9 mouse cellular contexts compared by ENCODE assay signal in the genomic region with DNA sequence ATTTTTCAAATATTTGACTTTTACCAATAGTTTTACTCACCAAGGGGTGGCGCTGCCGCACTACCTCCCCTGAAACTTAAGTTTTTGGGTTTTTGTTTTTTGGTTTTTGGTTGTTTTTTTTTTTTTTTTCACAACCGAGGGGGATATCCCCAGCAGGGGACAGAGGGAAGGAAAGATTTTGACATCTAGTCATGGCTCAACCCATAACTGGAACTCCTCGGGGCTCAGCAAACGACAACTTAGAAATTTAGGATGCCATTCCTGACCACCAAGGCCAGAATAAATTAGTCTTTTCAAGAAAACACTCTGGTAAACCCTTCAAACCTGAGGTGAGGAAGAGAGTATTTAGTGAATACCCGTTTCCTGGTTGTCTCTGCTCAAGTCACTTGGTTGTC. TPM values are rescaled to one million over a fixed set of nuclear protein-coding genes. Genes with fewer than 3 reads are reported as not detected.
DNase-seq lines count a peak whose midpoint lies in the region; ATAC-seq and TF ChIP-seq lines count a peak whose summit lies in the region.
"Had no signal": no experiment of that assay in that cellular context is flagged by ENCODE, and none has a peak within 500 bp of the region (broad histone marks: within the 10 kb centered on the region; RNA-seq: fewer than 3 reads in every experiment).

No protein-coding gene starts in this region.

- 2% methylated on average over 6 of the region's 6 CpGs for WGBS in neural tube, embryonic 11.5 days
- 1% methylated on average over 6 of the region's 6 CpGs for WGBS in forebrain, postnatal 0 days
- WGBS in kidney, embryonic 16.5 days = 5% methylated on average over 6 of the region's 6 CpGs
- 1% methylated on average over 6 of the region's 6 CpGs for WGBS in macrophage (ENCODE audit: missing documents)

- no peaks in the 10 kb centered on the region for H3K9me3 ChIP-seq in neural tube, embryonic 11.5 days (ENCODE audit: control insufficient read depth, low read length)
- no peaks in the 10 kb centered on the region for H3K9me3 ChIP-seq in forebrain, postnatal 0 days (ENCODE audit: low read length)
- H3K9me3 ChIP-seq in kidney, embryonic 16.5 days (ENCODE audit: low read length) = no peaks in the 10 kb centered on the region

- peak; percentile 50 for DNase-seq in neural tube, embryonic 11.5 days (ENCODE audit: low spot score)
- no peak for DNase-seq in neural tube, embryonic 10.5 days (ENCODE audit: extremely low spot score, low spot score)
- DNase-seq in adrenal gland, postnatal 36 days = peak; percentile 65 to 79
- DNase-seq in forebrain, postnatal 0 days = peak; percentile 67
- DNase-seq in thymus, postnatal 10 days (ENCODE audit: low spot score in 2 of 2) = peak; percentile 35 to 74
- DNase-seq in left cerebral cortex, adult 11 months (ENCODE audit: low spot score) = no peak

- H3K36me3 ChIP-seq in neural tube, embryonic 11.5 days (ENCODE audit: control insufficient read depth, insufficient read depth, low read length) = no peaks in the 10 kb centered on the region
- H3K36me3 ChIP-seq in forebrain, postnatal 0 days (ENCODE audit: insufficient read depth) = no peaks in the 10 kb centered on the region
- no peaks in the 10 kb centered on the region for H3K36me3 ChIP-seq in kidney, embryonic 16.5 days (ENCODE audit: insufficient read depth, low read length)
- no peaks in the 10 kb centered on the region for H3K36me3 ChIP-seq in macrophage (ENCODE audit: inconsistent target)

- H3K27me3 ChIP-seq in neural tube, embryonic 11.5 days (ENCODE audit: control insufficient read depth, insufficient read depth, low read length) = peaks cover 38% of the 10 kb centered on the region
- peaks cover 9% of the 10 kb centered on the region; the same call in 1 of the 2 replicates for H3K27me3 ChIP-seq in forebrain, postnatal 0 days (ENCODE audit: insufficient read depth, low read length)
- peaks cover 5% of the 10 kb centered on the region for H3K27me3 ChIP-seq in kidney, embryonic 16.5 days (ENCODE audit: insufficient read depth, low read length)

- H3K27ac ChIP-seq in neural tube, embryonic 11.5 days (ENCODE audit: low read depth, low read length) = no peak overlapping the region
- peak overlapping the region; percentile 100; the same call in 1 of the 2 replicates for H3K27ac ChIP-seq in forebrain, postnatal 0 days (ENCODE audit: low read depth, low read length)
- H3K27ac ChIP-seq in kidney, embryonic 16.5 days (ENCODE audit: low read length) = no peak overlapping the region
- peak overlapping the region; percentile 84 for H3K27ac ChIP-seq in macrophage

- H3K4me2 ChIP-seq in neural tube, embryonic 11.5 days (ENCODE audit: low read depth) = peak overlapping the region; percentile 82; the same call in 1 of the 2 replicates
- H3K4me2 ChIP-seq in forebrain, postnatal 0 days (ENCODE audit: low read depth) = peak overlapping the region; percentile 87
- H3K4me2 ChIP-seq in kidney, embryonic 16.5 days (replicated peaks; ENCODE audit: low read depth, low read length) = peak overlapping the region; percentile 99

- H3K4me1 ChIP-seq in neural tube, embryonic 11.5 days (ENCODE audit: control insufficient read depth, insufficient read depth, low read length) = peaks cover 25% of the 10 kb centered on the region
- 0 out of 2 replicates have a peak, but pooled peaks cover 8% of the 10 kb centered on the region for H3K4me1 ChIP-seq in forebrain, postnatal 0 days (ENCODE audit: insufficient read depth)
- H3K4me1 ChIP-seq in kidney, embryonic 16.5 days (ENCODE audit: insufficient read depth, low read length) = peaks cover 56% of the 10 kb centered on the region

- H3K79me2 ChIP-seq in macrophage (ENCODE audit: inconsistent target) = peaks cover 59% of the 10 kb centered on the region

- TF ChIP-seq CTCF in forebrain, postnatal 0 days (IDR thresholded peaks at IDR 0.05; ENCODE audit: low read depth) = peak; percentile 71

- H3K9ac ChIP-seq in neural tube, embryonic 11.5 days (ENCODE audit: low read length) = no peak overlapping the region
- peak overlapping the region; percentile 87; the same call in 1 of the 2 replicates for H3K9ac ChIP-seq in forebrain, postnatal 0 days
- no peak overlapping the region for H3K9ac ChIP-seq in kidney, embryonic 16.5 days (replicated peaks; ENCODE audit: low read length)

- ATAC-seq in neural tube, embryonic 11.5 days (ENCODE audit: insufficient read depth, low FRiP score, low TSS enrichment) = no peak
- ATAC-seq in forebrain, postnatal 0 days = no peak
- no peak for ATAC-seq in kidney, embryonic 16.5 days (ENCODE audit: low FRiP score, low TSS enrichment)

- no peak overlapping the region for H3K4me3 ChIP-seq in neural tube, embryonic 11.5 days (ENCODE audit: low read depth, low read length)
- H3K4me3 ChIP-seq in forebrain, postnatal 0 days (ENCODE audit: low read depth, low read length) = peak overlapping the region; percentile 79
- peak overlapping the region; percentile 56; the same call in 1 of the 2 replicates for H3K4me3 ChIP-seq in kidney, embryonic 16.5 days (ENCODE audit: low read length)
- peak overlapping the region; percentile 83 for H3K4me3 ChIP-seq in macrophage (ENCODE audit: inconsistent target)

RNA-seq across cellular contexts. Expression of gene Gm37419, which starts 2.8 kb away (rescaled TPM):
- not detected in 2 replicates for polyA plus RNA-seq in neural tube, embryonic 11.5 days (2014; fragmentation: Nextera tagmentation; extraction: Ambion mirVana)
- total RNA-seq in adrenal gland, postnatal 36 days (2021) = not detected
- total RNA-seq in forebrain, postnatal 0 days (2014; rRNA removed) = not detected in 2 replicates
- not detected in 2 replicates for polyA plus RNA-seq in forebrain, postnatal 0 days (2015; fragmentation: Nextera tagmentation; extraction: Ambion mirVana)
- not detected in 2 replicates for polyA plus RNA-seq in kidney, embryonic 16.5 days (2015; fragmentation: Nextera tagmentation; extraction: Ambion mirVana)
- total RNA-seq in macrophage (2018; cell fraction: chromatin; rRNA removed) = not detected
- total RNA-seq in macrophage (2018; cell fraction: cytosol; rRNA removed) = not detected
- total RNA-seq in macrophage (2018; cell fraction: nucleus; rRNA removed) = not detected
- not detected in 3 replicates for polyA plus RNA-seq in macrophage (2018)
- polyA plus RNA-seq: erythroblast, embryonic 14.5 days had no signal

RNA-seq across cellular contexts. Expression of gene Bcl6, which starts 3.2 kb away (rescaled TPM):
- polyA plus RNA-seq in neural tube, embryonic 11.5 days (2014; fragmentation: Nextera tagmentation; extraction: Ambion mirVana) = 0.14 and 0.16 TPM in 2 replicates
- total RNA-seq in adrenal gland, postnatal 36 days (2021) = 10 to 100 TPM; 24.6 to 68.8 TPM
- 7.5 and 9.2 TPM in 2 replicates for total RNA-seq in forebrain, postnatal 0 days (2014; rRNA removed)
- 0.69 and 0.92 TPM in 2 replicates for polyA plus RNA-seq in forebrain, postnatal 0 days (2015; fragmentation: Nextera tagmentation; extraction: Ambion mirVana)
- 0.84 and 0.94 TPM in 2 replicates for polyA plus RNA-seq in kidney, embryonic 16.5 days (2015; fragmentation: Nextera tagmentation; extraction: Ambion mirVana)
- 100 to 1,000 TPM in 6 of 26 experiments, 10 to 100 TPM in 20; 33.1 to 151 (median 74.7) TPM for total RNA-seq in macrophage (2018; cell fraction: chromatin; rRNA removed)
- total RNA-seq in macrophage (2018; cell fraction: cytosol; rRNA removed) = 10 to 100 TPM; 21.2 to 66.1 (median 30.9) TPM
- 100 to 1,000 TPM in 8 of 26 experiments, 10 to 100 TPM in 18; 32.3 to 131 (median 80.4) TPM for total RNA-seq in macrophage (2018; cell fraction: nucleus; rRNA removed)
- 17.7 to 34.4 TPM (median 23.6 TPM) in 3 replicates for polyA plus RNA-seq in macrophage (2018)

RNA-seq across cellular contexts. Expression of gene Rtp2, which starts 53.3 kb away (rescaled TPM):
- polyA plus RNA-seq in neural tube, embryonic 11.5 days (2014; fragmentation: Nextera tagmentation; extraction: Ambion mirVana) = not detected in 2 replicates
- total RNA-seq in adrenal gland, postnatal 36 days (2021) = not detected
- total RNA-seq in forebrain, postnatal 0 days (2014; rRNA removed) = 0.38 and 0.62 TPM in 2 replicates
- polyA plus RNA-seq in forebrain, postnatal 0 days (2015; fragmentation: Nextera tagmentation; extraction: Ambion mirVana) = 0.24 and 0.36 TPM in 2 replicates
- polyA plus RNA-seq in kidney, embryonic 16.5 days (2015; fragmentation: Nextera tagmentation; extraction: Ambion mirVana) = not detected in 2 replicates
- not detected for total RNA-seq in macrophage (2018; cell fraction: chromatin; rRNA removed)
- total RNA-seq in macrophage (2018; cell fraction: cytosol; rRNA removed) = not detected
- not detected for total RNA-seq in macrophage (2018; cell fraction: nucleus; rRNA removed)
- not detected in 3 replicates for polyA plus RNA-seq in macrophage (2018)
- polyA plus RNA-seq: erythroblast, embryonic 14.5 days had no signal

Comparison
In these comparisons a context has a peak if more than half of its experiments do, and no peak if none do; other contexts are left out.
1. DNase-seq: peak in neural tube, embryonic 11.5 days (single experiment), adrenal gland, postnatal 36 days (2 of 2), forebrain, postnatal 0 days (single experiment) and thymus, postnatal 10 days (2 of 2); none in neural tube, embryonic 10.5 days (single experiment) and left cerebral cortex, adult 11 months (single experiment).
2. H3K27ac ChIP-seq: peak in forebrain, postnatal 0 days (single experiment) and macrophage (single experiment); none in neural tube, embryonic 11.5 days (single experiment) and kidney, embryonic 16.5 days (single experiment).
3. Peak in every context shown above with its lines, with median percentiles within 50 percentile points of each other: H3K4me2 ChIP-seq.